Comparison of ENCODE assay signal across 9 mouse cellular contexts in genomic region chr6:97340211-97340791, GRCm38 (mm10).
DNase-seq lines count a peak whose midpoint lies in the region; ATAC-seq lines count a peak whose summit lies in the region.
"Had no signal": no experiment of that assay in that cellular context is flagged by ENCODE, and none has a peak within 500 bp of the region (broad histone marks: within the 10 kb centered on the region; RNA-seq: fewer than 3 reads in every experiment).

No protein-coding gene starts in this region.

- H3K4me2 ChIP-seq in kidney, embryonic 15.5 days: no peak overlapping the region
- no peak overlapping the region for H3K4me2 ChIP-seq in intestine, embryonic 16.5 days (ENCODE audit: low read depth, low read length)

- DNase-seq in kidney, adult 9 months: no peak
- no peak for DNase-seq in forebrain, embryonic 10.5 days (ENCODE audit: extremely low spot score, low spot score)
- DNase-seq in retina, embryonic 14.5 days (ENCODE audit: low spot score): peak; percentile 63
- no peak for DNase-seq in gastrocnemius, adult 18-20 months (ENCODE audit: low spot score)
- DNase-seq in adrenal gland, postnatal 4 days (ENCODE audit: low spot score in 2 of 2): no peak
- no peak for DNase-seq in urinary bladder, postnatal 25 days (ENCODE audit: low spot score)

- no peaks in the 10 kb centered on the region for H3K27me3 ChIP-seq in kidney, embryonic 15.5 days
- H3K27me3 ChIP-seq in forebrain, embryonic 10.5 days (ENCODE audit: poor library complexity, severe bottlenecking): no peaks in the 10 kb centered on the region; the same call in 1 of the 2 replicates
- H3K27me3 ChIP-seq in intestine, embryonic 16.5 days (replicated peaks; ENCODE audit: control insufficient read depth, insufficient read depth, low read length): no peaks in the 10 kb centered on the region
- H3K27me3 ChIP-seq: CH12.LX had no signal

- peak overlapping the region; percentile 11; the same call in 1 of the 2 replicates for H3K27ac ChIP-seq in kidney, embryonic 15.5 days
- peak overlapping the region; percentile 79; the same call in 1 of the 2 replicates for H3K27ac ChIP-seq in forebrain, embryonic 10.5 days
- peak overlapping the region; percentile 68 for H3K27ac ChIP-seq in intestine, embryonic 16.5 days (ENCODE audit: low read length)

- WGBS in kidney, embryonic 15.5 days: 72% methylated on average over 17 of the region's 17 CpGs
- 79% methylated on average over 17 of the region's 17 CpGs for WGBS in forebrain, embryonic 10.5 days
- WGBS in intestine, embryonic 16.5 days: 67% methylated on average over 17 of the region's 17 CpGs

- no peak for ATAC-seq in kidney, embryonic 15.5 days (replicated peaks; ENCODE audit: low FRiP score)
- ATAC-seq in intestine, embryonic 16.5 days: no peak

- H3K9me3 ChIP-seq in kidney, embryonic 15.5 days (replicated peaks): no peaks in the 10 kb centered on the region
- no peaks in the 10 kb centered on the region for H3K9me3 ChIP-seq in forebrain, embryonic 10.5 days
- no peaks in the 10 kb centered on the region for H3K9me3 ChIP-seq in intestine, embryonic 16.5 days (ENCODE audit: control insufficient read depth, low read length)

- no peak overlapping the region for H3K4me3 ChIP-seq in kidney, embryonic 15.5 days (replicated peaks)
- no peak overlapping the region for H3K4me3 ChIP-seq in forebrain, embryonic 10.5 days
- H3K4me3 ChIP-seq in intestine, embryonic 16.5 days (ENCODE audit: low read length): no peak overlapping the region

- H3K4me1 ChIP-seq in kidney, embryonic 15.5 days: peaks cover 19% of the 10 kb centered on the region
- H3K4me1 ChIP-seq in forebrain, embryonic 10.5 days: peaks cover 35% of the 10 kb centered on the region
- H3K4me1 ChIP-seq in intestine, embryonic 16.5 days (ENCODE audit: control insufficient read depth, insufficient read depth, low read length): peaks cover 11% of the 10 kb centered on the region

- H3K36me3 ChIP-seq in kidney, embryonic 15.5 days: no peaks in the 10 kb centered on the region
- H3K36me3 ChIP-seq in forebrain, embryonic 10.5 days (replicated peaks): no peaks in the 10 kb centered on the region
- no peaks in the 10 kb centered on the region for H3K36me3 ChIP-seq in intestine, embryonic 16.5 days (ENCODE audit: control insufficient read depth, insufficient read depth, low read length)

- no peak overlapping the region for H3K9ac ChIP-seq in kidney, embryonic 15.5 days
- H3K9ac ChIP-seq in intestine, embryonic 16.5 days (ENCODE audit: low read depth, low read length): no peak overlapping the region

Comparison
In these comparisons a context has a peak if more than half of its experiments do, and no peak if none do; other contexts are left out.
1. H3K27ac ChIP-seq: peak in every context shown above with its lines; median percentile 79 in forebrain, embryonic 10.5 days; 68 in intestine, embryonic 16.5 days; 11 in kidney, embryonic 15.5 days.